ENCODE assay signal across 9 mouse cellular contexts in the genomic region with DNA sequence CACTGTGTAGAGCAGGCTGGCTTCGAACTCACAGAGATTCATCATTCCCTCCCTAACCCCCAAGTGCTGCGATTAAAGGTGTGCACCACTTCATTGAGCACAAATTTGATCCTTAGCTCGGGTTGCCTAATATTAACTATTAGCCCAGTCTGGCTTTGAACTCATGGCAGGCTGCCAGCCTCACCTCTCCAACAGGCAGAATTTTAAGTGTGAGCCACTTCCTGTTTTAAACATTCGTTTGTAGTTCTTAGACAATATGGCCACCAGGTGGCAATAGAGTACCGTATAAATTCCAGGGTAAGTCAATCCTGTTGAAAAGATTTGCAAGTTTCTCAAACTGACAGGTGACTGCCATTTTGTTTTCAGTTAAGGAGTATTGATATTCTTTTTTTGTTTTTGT. TPM values are rescaled to one million over a fixed set of nuclear protein-coding genes. Genes with fewer than 3 reads are reported as not detected.
DNase-seq lines count a peak whose midpoint lies in the region; ATAC-seq and TF ChIP-seq lines count a peak whose summit lies in the region.
"Had no signal": no experiment of that assay in that cellular context is flagged by ENCODE, and none has a peak within 500 bp of the region (broad histone marks: within the 10 kb centered on the region; RNA-seq: fewer than 3 reads in every experiment).

No protein-coding gene starts in this region.

- no peak overlapping the region for H3K4me2 ChIP-seq in kidney, embryonic 15.5 days

- H3K27ac ChIP-seq in kidney, embryonic 15.5 days = no peak overlapping the region
- H3K27ac ChIP-seq in liver, adult 2 months (replicated peaks; ENCODE audit: insufficient read depth, low read depth, low read length) = no peak overlapping the region

- no peaks in the 10 kb centered on the region; the same call in 1 of the 2 replicates for H3K79me2 ChIP-seq in liver, adult 2 months (ENCODE audit: control insufficient read depth, insufficient read depth, low read length)

- H3K4me1 ChIP-seq in kidney, embryonic 15.5 days = no peaks in the 10 kb centered on the region
- H3K4me1 ChIP-seq in liver, adult 2 months (ENCODE audit: control insufficient read depth, insufficient read depth, low read length) = 0 out of 2 replicates have a peak, but pooled peaks cover 1% of the 10 kb centered on the region

- DNase-seq in 416B (ENCODE audit: low read depth) = peak; percentile 98
- DNase-seq in T-cell, adult 2 months (ENCODE audit: low spot score) = peak; percentile 88
- DNase-seq in cerebellum, postnatal 14 days = peak; percentile 86 to 88
- DNase-seq in gastrocnemius, postnatal 14 days = peak; percentile 47
- DNase-seq in liver, adult 2 months (ENCODE audit: extremely low read depth, low read depth, low spot score) = peak; percentile 89
- peak; percentile 39 for DNase-seq in ovary, postnatal 10 days (ENCODE audit: low spot score)
- DNase-seq in thymus, postnatal 10 days (ENCODE audit: low spot score in 2 of 2) = peak; percentile 74 to 91

- TF ChIP-seq POLR2A in liver, adult 2 months (IDR thresholded peaks at IDR 0.05; ENCODE audit: extremely low read depth, insufficient read depth, low read length) = no peak

- no peaks in the 10 kb centered on the region for H3K27me3 ChIP-seq in kidney, embryonic 15.5 days
- no peaks in the 10 kb centered on the region for H3K27me3 ChIP-seq in liver, adult 2 months (ENCODE audit: control insufficient read depth, insufficient read depth, low read length)

- peaks cover 11% of the 10 kb centered on the region for H3K36me3 ChIP-seq in kidney, embryonic 15.5 days
- peaks cover 5% of the 10 kb centered on the region for H3K36me3 ChIP-seq in liver, adult 2 months (ENCODE audit: control insufficient read depth, insufficient read depth, low read length)

- ATAC-seq in kidney, embryonic 15.5 days (replicated peaks; ENCODE audit: low FRiP score) = 0 out of 2 replicates have a peak, but pooled peaks have one; percentile 40

- H3K9ac ChIP-seq in kidney, embryonic 15.5 days = no peak overlapping the region
- no peak overlapping the region for H3K9ac ChIP-seq in liver, adult 2 months (ENCODE audit: low read depth, low read length)

- no peak overlapping the region for H3K4me3 ChIP-seq in kidney, embryonic 15.5 days (replicated peaks)
- H3K4me3 ChIP-seq in liver, adult 2 months (ENCODE audit: insufficient read depth, low read depth, low read length) = no peak overlapping the region
- H3K4me3 ChIP-seq: erythroblast, embryonic 14.5 days had no signal

- no peak for TF ChIP-seq CTCF in liver, adult 2 months (IDR thresholded peaks at IDR 0.05; ENCODE audit: low read depth, low read length)

- intact Hi-C loops in gastrocnemius, postnatal 14 days (cut with DNase I; ENCODE audit: low total_unique reads) = loop anchor here (2.0 to 5.0 kb wide), 2 partner anchors 42 to 186 kb away; no protein-coding TSS in a partner anchor

- H3K9me3 ChIP-seq in kidney, embryonic 15.5 days (replicated peaks) = no peaks in the 10 kb centered on the region

- WGBS in kidney, embryonic 15.5 days = 39% methylated on average over 5 of the region's 5 CpGs
- WGBS in liver, adult 2 months = 23% methylated on average over 5 of the region's 5 CpGs

RNA-seq across cellular contexts. Expression of a gene that starts 12.4 kb away (rescaled TPM):
- 10 to 100 TPM; 10.2 to 11.1 TPM for total RNA-seq in gastrocnemius, postnatal 14 days (2021)
- 15.3 and 16.2 TPM in 2 replicates for polyA plus RNA-seq in kidney, embryonic 15.5 days (2015; fragmentation: Nextera tagmentation; extraction: Ambion mirVana)
- 6.8 and 6.9 TPM in 2 replicates for total RNA-seq in liver, adult 2 months (2014; rRNA removed)
- polyA plus RNA-seq in liver, adult 2 months (2012; rRNA removed) = 1.0 and 1.2 TPM in 2 replicates

RNA-seq across cellular contexts. Expression of a gene that starts 15.8 kb away (rescaled TPM):
- total RNA-seq in gastrocnemius, postnatal 14 days (2021) = 1 to 10 TPM; 7.3 to 7.4 TPM
- 15.9 and 16.5 TPM in 2 replicates for polyA plus RNA-seq in kidney, embryonic 15.5 days (2015; fragmentation: Nextera tagmentation; extraction: Ambion mirVana)
- 10.7 and 12.2 TPM in 2 replicates for total RNA-seq in liver, adult 2 months (2014; rRNA removed)
- polyA plus RNA-seq in liver, adult 2 months (2012; rRNA removed) = 4.6 and 6.2 TPM in 2 replicates

Comparison
In these comparisons a context has a peak if more than half of its experiments do, and no peak if none do; other contexts are left out.
1. DNase-seq: peak in every context shown above with its lines; median percentile 98 in 416B; 89 in liver, adult 2 months; 88 in T-cell, adult 2 months; 87 in cerebellum, postnatal 14 days; 82 in thymus, postnatal 10 days; 47 in gastrocnemius, postnatal 14 days; 39 in ovary, postnatal 10 days.